Mouse (Mus musculus) bone marrow macrophage, adult 2 months (primary cell): ENCODE measurements at regions not wholly inside any gene's neighbourhood (a gene's known extent, or its start where the extent isn't known, plus 50 kb on each side); places are given as distances from the start of the nearest gene placed in this dataset.

ENCODE experiments used
- CTCF ChIP-seq: IDR thresholded peaks from 2 replicates; pipeline ENCODE4 v1.5.1; 2012; ENCODE audit warnings: low read depth, mild to moderate bottlenecking, low read length, moderate library complexity
- POLR2A ChIP-seq: IDR thresholded peaks from 2 replicates; pipeline ENCODE4 v1.6.1; 2012; ENCODE audit warnings: mild to moderate bottlenecking, low read depth, low read length, borderline replicate concordance

GRCm38 (mm10) chr1:147187251-147188025 is 692.9 kb downstream of the Brinp3 start:
- TF ChIP-seq CTCF (no peak), POLR2A (no peak)
